Mouse (Mus musculus) spleen, postnatal 14 days (tissue): ENCODE measurements around the gene Stxbp4.

Experiments used
- DNase-seq, 2 experiments: peaks; one replicate each; pipeline ENCODE4 v3.0.0; 2021 to 2022; ENCODE audit warnings: low spot score in 2 of 2

Stxbp4 gene

DNA sequence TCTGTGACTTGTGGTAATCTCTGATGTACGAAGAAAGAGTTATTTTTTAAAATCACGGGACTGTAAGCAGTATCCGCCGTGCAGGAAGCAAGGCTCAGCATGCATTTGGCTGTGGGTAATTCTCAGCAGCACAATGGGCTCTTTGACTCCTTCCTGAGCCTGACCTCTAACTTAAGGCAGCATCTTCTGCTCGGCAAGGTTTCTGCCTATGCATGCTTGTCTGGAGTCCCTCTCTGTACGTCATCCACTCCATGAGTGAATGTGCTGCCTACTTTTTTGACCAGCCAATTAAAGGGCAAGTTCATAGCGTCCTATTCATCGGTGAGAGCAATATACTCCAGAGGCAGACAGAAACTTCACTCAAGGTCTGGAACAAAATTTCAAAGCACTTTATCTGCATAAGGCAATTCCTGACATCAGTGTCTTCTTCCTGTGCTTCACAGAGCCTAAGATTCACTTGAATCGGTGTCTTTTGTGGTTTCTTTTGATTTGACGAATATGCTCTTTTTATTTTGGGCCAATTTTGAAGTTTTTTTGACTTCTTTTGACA is 173.8 kb downstream of the Stxbp4 start:
- no peak for DNase-seq

DNA sequence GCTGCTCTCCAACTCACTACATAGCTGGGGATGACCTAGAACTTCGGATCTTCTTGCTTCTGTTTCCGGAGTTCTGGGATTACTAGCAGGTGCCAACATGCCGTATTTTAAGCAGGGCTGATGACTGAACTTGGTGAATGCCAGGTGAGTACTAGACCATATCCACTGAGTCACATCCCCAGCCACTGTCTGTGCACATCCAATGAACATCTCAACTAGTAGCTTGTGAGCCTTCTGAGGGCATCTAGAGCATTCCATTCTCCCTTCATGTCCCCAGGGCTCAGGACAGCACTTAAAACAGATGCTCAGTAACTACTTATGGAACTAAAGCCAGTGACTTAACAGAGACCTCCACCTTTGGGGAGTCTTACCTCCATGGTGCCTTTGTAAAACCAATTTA is 177.4 kb downstream of the Stxbp4 start:
- no peak for DNase-seq

DNA sequence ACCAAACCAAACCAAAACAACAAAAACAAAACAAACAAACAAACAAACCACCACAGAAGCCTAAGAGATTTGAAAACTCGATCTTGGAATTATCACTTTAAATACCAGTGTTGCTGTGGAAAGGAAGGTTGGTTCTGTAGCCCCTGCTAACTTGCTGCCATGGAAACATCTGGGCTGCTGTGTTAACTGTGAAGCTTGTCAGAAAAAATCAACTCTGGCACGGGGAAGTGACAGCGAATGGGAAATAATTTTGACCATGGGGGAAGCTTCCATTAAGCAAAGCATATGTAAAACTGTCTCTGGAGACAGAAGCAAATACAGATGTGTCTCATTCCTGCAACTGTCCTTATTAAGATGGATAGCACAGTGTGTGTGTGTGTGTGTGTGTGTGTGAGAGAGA is 185.8 kb downstream of the Stxbp4 start:
- DNase-seq, result no peak

DNA sequence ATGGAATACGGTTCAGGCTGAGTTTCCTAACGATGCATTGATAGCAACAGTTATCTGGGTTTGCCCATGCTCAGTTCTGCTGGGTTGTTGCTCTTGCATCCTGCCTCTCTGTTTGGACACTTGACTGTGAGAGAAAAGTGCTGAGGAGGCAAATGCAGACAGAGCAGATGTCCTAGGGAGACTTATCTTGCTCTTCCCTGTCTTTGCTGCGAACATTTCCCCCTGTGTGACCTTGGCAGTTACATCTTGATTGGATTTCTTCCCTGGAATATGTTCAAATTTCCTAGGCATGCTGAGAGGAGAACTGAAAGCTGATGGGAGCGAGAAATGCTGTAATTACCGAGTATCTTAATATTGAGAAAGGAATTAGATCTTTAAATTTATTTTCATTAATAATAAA is 186.4 kb downstream of the Stxbp4 start:
- DNase-seq, result no peak

DNA sequence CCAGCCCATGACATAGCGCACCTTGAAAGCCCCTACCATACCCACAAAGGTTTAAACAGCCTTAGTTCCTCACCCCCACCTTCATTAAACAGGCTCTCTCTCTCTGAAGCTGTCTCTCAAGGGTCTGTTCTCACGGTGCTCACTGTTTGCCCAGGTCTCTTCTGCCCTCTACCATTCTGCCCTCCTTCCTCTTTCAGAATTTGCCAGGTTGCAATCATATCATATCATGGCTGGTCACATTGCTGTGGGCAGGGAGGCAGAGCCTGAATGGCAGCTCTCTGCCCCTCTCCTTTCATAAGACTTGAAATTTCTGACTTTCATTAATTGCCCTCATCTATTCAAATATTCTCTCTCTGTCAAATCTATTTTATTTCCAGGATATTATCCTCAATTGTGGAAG is 195.4 kb downstream of the Stxbp4 start:
- DNase-seq, result no peak

DNA sequence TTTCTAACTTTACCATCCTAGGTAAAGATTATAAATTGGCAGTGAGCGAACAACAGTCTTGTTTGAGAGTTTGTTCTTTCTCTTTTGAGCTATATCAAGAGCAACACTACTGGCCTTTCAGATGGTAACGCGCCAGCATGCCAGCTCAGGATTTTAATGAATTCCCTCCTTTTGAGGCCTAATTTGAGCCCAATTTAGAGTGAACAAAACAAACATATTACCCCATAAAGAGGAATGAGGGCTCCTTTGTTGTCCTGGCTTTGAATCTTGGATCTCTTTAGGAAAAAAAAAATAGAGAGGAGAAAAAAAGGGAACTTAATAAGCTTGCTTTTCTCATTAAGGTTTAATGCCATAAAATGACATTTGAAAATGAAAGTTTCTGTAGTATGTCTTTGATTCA is 197.0 kb downstream of the Stxbp4 start:
- DNase-seq, result no peak

DNA sequence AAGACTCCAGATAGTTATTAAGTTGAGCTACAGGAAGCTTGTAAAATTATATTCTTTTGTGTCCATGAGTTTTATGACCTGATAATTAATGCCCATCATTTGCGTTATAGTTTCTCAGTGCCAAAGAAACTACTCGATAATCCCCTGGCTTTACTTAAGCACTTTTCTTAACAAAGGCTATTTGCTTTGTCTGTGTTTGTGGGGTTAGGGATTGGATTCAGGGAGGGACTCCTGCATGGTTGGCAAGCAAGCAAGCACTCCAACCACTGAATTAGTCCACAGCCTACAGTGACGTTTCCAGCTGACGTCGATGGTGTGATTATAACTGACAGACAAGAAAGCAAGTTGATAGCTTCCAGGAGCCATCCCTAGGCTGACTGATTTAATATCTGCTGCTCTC is 199.1 kb downstream of the Stxbp4 start:
- no peak for DNase-seq
